Mouse (Mus musculus) neural tube, embryonic 11.5 days (tissue): Measurements from ENCODE around the gene Msl2. TPM values are rescaled to one million over a fixed set of nuclear protein-coding genes. Genes with fewer than 3 reads are reported as not detected.
A peak's percentile ranks its signal among the peaks of the same experiment; 100 is the strongest.

Source experiments
- ATAC-seq: fragments of 200-750 bp; cut with Nextera tagmentation; 2 replicates; pipeline ENCODE4 v1.8.0; 2017; ENCODE audit warnings: moderate number of reproducible peaks, mild to moderate bottlenecking, moderate TSS enrichment, moderate library complexity; ENCODE audit not compliant: insufficient read depth, low FRiP score, low TSS enrichment
- DNase-seq: peaks from one replicate; pipeline ENCODE4 v3.0.0-alpha.2; 2015; ENCODE audit warnings: low spot score
- H3K27ac ChIP-seq: fragments of 300-500 bp; sonication (generic); 2 replicates; pipeline ENCODE4 v1.5.1; 2014; ENCODE audit warnings: low read depth, mild to moderate bottlenecking, low read length
- H3K27me3 ChIP-seq: fragments of 300-500 bp; sonication (generic); 2 replicates; pipeline ENCODE4 v1.6.1; 2014; ENCODE audit warnings: mild to moderate bottlenecking, low read length, mixed read lengths; ENCODE audit not compliant: control insufficient read depth, insufficient read depth
- H3K36me3 ChIP-seq: fragments of 300-500 bp; sonication (generic); 2 replicates; pipeline ENCODE4 v1.6.1; 2014; ENCODE audit warnings: mild to moderate bottlenecking, low read length, moderate library complexity, mixed read lengths; ENCODE audit not compliant: control insufficient read depth, insufficient read depth
- H3K4me1 ChIP-seq: fragments of 300-500 bp; sonication (generic); 2 replicates; pipeline ENCODE4 v1.6.1; 2014; ENCODE audit warnings: low read length, mixed read lengths; ENCODE audit not compliant: control insufficient read depth, insufficient read depth
- H3K4me2 ChIP-seq: fragments of 300-500 bp; sonication (generic); 2 replicates; pipeline ENCODE4 v1.6.1; 2014; ENCODE audit warnings: low read depth, mild to moderate bottlenecking, moderate library complexity
- H3K4me3 ChIP-seq: fragments of 300-500 bp; sonication (generic); 2 replicates; pipeline ENCODE4 v1.5.1; 2014; ENCODE audit warnings: low read depth, low read length
- H3K9ac ChIP-seq: fragments of 300-500 bp; sonication (generic); 2 replicates; pipeline ENCODE4 v1.6.1; 2014; ENCODE audit warnings: mild to moderate bottlenecking, low read length
- H3K9me3 ChIP-seq: fragments of 300-500 bp; sonication (generic); 2 replicates; pipeline ENCODE4 v1.6.1; 2016; ENCODE audit warnings: low read length; ENCODE audit not compliant: control insufficient read depth
- WGBS: fragments of 180-500 bp; shearing (Covaris S2); extraction: QIAGEN DNeasy Blood & Tissue Kit; methylation state at CpG from one replicate; pipeline ENCODE4 v1.1.7; 2014; 5-methylcytosine and 5-hydroxymethylcytosine counted together
- polyA plus RNA-seq: library from polyadenylated mRNA; unstranded; fragments of >200 nt; fragmentation: Nextera tagmentation; extraction: Ambion mirVana; gene quantifications from 2 replicates; pipeline ENCODE4 v1.2.1, GENCODE M21; 2014

Msl2 gene
- polyA plus RNA-seq, 1 experiment from 2014 or later = 6.2 TPM

GRCm38 (mm10) chr9:101069781-101070180 lies 4.1 kb upstream of the Msl2 start:
- Histone ChIP-seq H3K4me1 (no peaks in the 10 kb centered on the region), H3K9me3 (no peaks in the 10 kb centered on the region), H3K27ac (no peak overlapping the region), H3K4me3 (no peak overlapping the region), H3K4me2 (no peak overlapping the region), H3K9ac (no peak overlapping the region), H3K27me3 (no peaks in the 10 kb centered on the region), H3K36me3 (no peaks in the 10 kb centered on the region)
- WGBS = 91% methylated on average over 3 of the region's 3 CpGs
- DNase-seq = no peak
- ATAC-seq = no peak

- no peak for DNase-seq
- H3K9ac ChIP-seq = no peak overlapping the region
- no peak overlapping the region for H3K4me2 ChIP-seq
- no peaks in the 10 kb centered on the region for H3K27me3 ChIP-seq
- no peak overlapping the region for H3K4me3 ChIP-seq
- ATAC-seq = no peak
- H3K27ac ChIP-seq = no peak overlapping the region
- H3K9me3 ChIP-seq = no peaks in the 10 kb centered on the region
- H3K4me1 ChIP-seq = peaks cover 5% of the 10 kb centered on the region
- H3K36me3 ChIP-seq = no peaks in the 10 kb centered on the region
- WGBS = 56% methylated on average over 5 of the region's 5 CpGs
These were observed 1.4 kb upstream of the Msl2 start for GRCm38 (mm10) chr9:101072506-101072905.

GRCm38 (mm10) chr9:101073041-101073986 lies 587 bp upstream of the Msl2 start:
- WGBS = 3% methylated on average over 55 of the region's 65 CpGs
- ATAC-seq (peak; percentile 93), DNase-seq (peak; percentile 99)
- Histone ChIP-seq H3K36me3 (no peaks in the 10 kb centered on the region), H3K27me3 (no peaks in the 10 kb centered on the region), H3K9me3 (no peaks in the 10 kb centered on the region), H3K4me2 (peak overlapping the region; percentile 73), H3K4me3 (peak overlapping the region; percentile 97), H3K4me1 (peaks cover 10% of the 10 kb centered on the region), H3K27ac (peak overlapping the region; percentile 97), H3K9ac (peak overlapping the region; percentile 82)

GRCm38 (mm10) chr9:101074332-101075021 lies 576 bp downstream of the Msl2 start:
- peaks cover 17% of the 10 kb centered on the region for H3K4me1 ChIP-seq
- peak overlapping the region; percentile 87 for H3K4me2 ChIP-seq
- ATAC-seq (peak; percentile 77), DNase-seq (peak; percentile 80)
- no peaks in the 10 kb centered on the region for H3K36me3 ChIP-seq
- WGBS = under 1% methylated on average over 56 of the region's 100 CpGs
- H3K9me3 ChIP-seq = no peaks in the 10 kb centered on the region
- H3K4me3 ChIP-seq = peak overlapping the region; percentile 97
- no peaks in the 10 kb centered on the region for H3K27me3 ChIP-seq
- H3K9ac ChIP-seq = peak overlapping the region; percentile 97
- peak overlapping the region; percentile 97 for H3K27ac ChIP-seq

GRCm38 (mm10) chr9:101075091-101075581 lies 1.2 kb downstream of the Msl2 start:
- Histone ChIP-seq H3K9me3 (no peaks in the 10 kb centered on the region), H3K4me3 (peak overlapping the region; percentile 97), H3K27ac (peak overlapping the region; percentile 97), H3K9ac (peak overlapping the region; percentile 97), H3K36me3 (no peaks in the 10 kb centered on the region), H3K4me2 (peak overlapping the region; percentile 87), H3K4me1 (peaks cover 17% of the 10 kb centered on the region), H3K27me3 (no peaks in the 10 kb centered on the region)
- WGBS = under 1% methylated on average over 25 of the region's 25 CpGs
- DNase-seq (peak; percentile 48), ATAC-seq (no peak)

GRCm38 (mm10) chr9:101075694-101076093 lies 1.8 kb downstream of the Msl2 start:
- Histone ChIP-seq H3K36me3 (no peaks in the 10 kb centered on the region), H3K9ac (peak overlapping the region; percentile 97), H3K27ac (no peak overlapping the region), H3K4me1 (peaks cover 17% of the 10 kb centered on the region), H3K4me2 (peak overlapping the region; percentile 87), H3K9me3 (no peaks in the 10 kb centered on the region), H3K4me3 (peak overlapping the region; percentile 97), H3K27me3 (no peaks in the 10 kb centered on the region)
- under 1% methylated on average over 8 of the region's 8 CpGs for WGBS
- DNase-seq = no peak
- no peak for ATAC-seq

- Histone ChIP-seq H3K27ac (no peak overlapping the region), H3K4me3 (peak overlapping the region; percentile 97), H3K9ac (peak overlapping the region; percentile 97), H3K27me3 (no peaks in the 10 kb centered on the region), H3K36me3 (no peaks in the 10 kb centered on the region), H3K4me1 (peaks cover 17% of the 10 kb centered on the region), H3K4me2 (peak overlapping the region; percentile 87), H3K9me3 (no peaks in the 10 kb centered on the region)
- DNase-seq (peak; percentile 15), ATAC-seq (no peak)
- 1% methylated on average over 18 of the region's 18 CpGs for WGBS
These were observed 2.4 kb downstream of the Msl2 start for GRCm38 (mm10) chr9:101076095-101076875.

- no peak overlapping the region for H3K27ac ChIP-seq
- H3K9me3 ChIP-seq = no peaks in the 10 kb centered on the region
- no peaks in the 10 kb centered on the region for H3K36me3 ChIP-seq
- H3K27me3 ChIP-seq = no peaks in the 10 kb centered on the region
- no peak for DNase-seq
- no peak for ATAC-seq
- H3K4me1 ChIP-seq = peaks cover 17% of the 10 kb centered on the region
- H3K4me2 ChIP-seq = peak overlapping the region; percentile 87
- peak overlapping the region; percentile 97 for H3K4me3 ChIP-seq
- no peak overlapping the region; the same call in 1 of the 2 replicates for H3K9ac ChIP-seq
These were observed 3.6 kb downstream of the Msl2 start for GRCm38 (mm10) chr9:101077486-101077885.
